Mouse (Mus musculus): Measurements from ENCODE around the gene Caly. TPM values are rescaled to one million over a fixed set of nuclear protein-coding genes. Genes with fewer than 3 reads are reported as not detected.

The Caly gene
- polyA plus RNA-seq (2015; fragmentation: Illumina TruSeq; extraction: RNeasy Lipid Tissue Mini Kit (QIAGEN cat#74804); ENCODE audit: insufficient read depth, low read depth, low replicate concordance): not detected

GRCm38 (mm10) chr7:140082242-140082678, at the start of gene Caly:
TSS of gene Caly (minus strand) at chr7:140082548.

DNA sequence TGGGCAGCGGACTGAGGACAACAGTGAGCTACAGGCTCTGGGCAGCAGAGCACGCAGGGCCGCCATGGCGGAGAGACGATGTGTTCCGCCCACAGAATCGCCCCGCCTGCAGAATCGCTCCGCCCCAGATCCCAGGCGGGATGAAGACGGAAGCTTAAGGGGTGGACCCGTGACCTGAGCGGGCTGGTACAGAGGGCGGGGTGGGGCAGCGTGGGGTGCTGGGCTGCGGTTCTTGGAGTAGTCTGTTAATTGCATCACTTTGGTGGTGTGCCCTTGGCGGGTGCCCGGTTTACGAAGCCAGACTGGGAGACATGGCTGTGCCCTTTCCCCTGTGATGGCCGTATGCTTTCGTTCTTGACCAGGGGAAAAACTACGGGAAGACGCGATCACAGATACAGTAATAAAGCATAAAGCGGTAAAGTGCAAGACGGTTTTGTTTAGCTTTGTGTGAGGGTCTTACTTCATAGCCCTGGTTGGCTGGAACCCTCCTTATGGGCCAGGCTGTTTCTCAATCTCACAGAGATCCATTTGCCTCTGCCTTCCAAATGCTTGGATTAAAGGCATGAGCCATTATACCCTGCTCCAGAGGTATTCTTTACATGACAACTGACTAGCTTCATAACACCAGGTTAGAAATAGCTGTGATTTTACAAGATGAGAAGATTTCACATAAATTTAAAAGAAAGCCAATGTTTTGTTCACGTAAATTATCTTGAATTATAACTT, 34.1 kb upstream of the Caly start, which contains the start of gene Echs1:
Gene Echs1 (minus strand): TSS at position 148 of the 726 bp plus-strand sequence.

GRCm38 (mm10) chr7:140115583-140116328, 33.4 kb upstream of the Caly start, which contains the start of gene Paox:
TSS of gene Paox (plus strand) at chr7:140115799.

DNA sequence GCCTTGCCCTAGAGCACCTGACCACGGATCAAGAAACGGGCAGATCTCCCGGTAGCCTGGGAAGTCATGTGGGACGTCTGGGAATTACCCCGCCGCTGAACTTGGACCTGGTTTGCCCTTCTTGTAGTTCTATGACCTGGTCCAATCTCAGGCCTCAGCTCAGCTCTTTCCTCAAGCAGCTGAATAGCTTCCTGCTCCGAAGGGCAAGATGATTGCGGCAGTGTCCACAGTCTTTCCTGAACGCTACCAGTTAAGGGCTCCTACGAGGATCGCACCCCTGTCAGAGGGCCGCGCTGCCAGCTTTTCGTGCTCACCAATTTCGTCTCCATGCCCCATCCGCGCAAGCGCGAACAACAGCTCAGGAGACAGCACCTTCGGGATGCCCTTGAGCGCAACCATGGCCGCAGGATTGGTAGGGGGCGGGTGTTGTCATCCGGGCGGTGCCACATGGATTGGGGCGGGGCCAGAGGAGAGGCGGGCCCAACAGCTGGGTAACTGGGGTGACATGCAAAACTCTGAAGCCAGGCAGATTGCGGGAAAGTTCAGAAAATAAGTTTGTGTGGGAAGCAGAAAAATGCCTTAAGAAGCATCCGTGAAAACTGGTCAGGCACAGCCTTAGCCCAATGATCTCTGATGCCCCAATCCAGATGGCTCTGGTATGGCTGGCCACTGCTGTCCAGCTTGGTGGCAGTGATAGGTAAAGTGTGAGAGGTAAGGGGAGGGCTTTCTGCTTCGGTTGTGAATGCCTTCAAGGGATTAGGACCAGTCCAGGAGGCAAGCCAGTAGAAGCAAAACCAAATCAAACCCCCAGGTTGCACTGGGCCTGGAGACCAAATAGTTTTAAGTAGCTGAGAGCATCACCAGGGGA, 19.9 kb upstream of the Caly start, which contains the start of gene Fuom:
Gene Fuom (minus strand): TSS at position 449 of the 868 bp plus-strand sequence.

DNA sequence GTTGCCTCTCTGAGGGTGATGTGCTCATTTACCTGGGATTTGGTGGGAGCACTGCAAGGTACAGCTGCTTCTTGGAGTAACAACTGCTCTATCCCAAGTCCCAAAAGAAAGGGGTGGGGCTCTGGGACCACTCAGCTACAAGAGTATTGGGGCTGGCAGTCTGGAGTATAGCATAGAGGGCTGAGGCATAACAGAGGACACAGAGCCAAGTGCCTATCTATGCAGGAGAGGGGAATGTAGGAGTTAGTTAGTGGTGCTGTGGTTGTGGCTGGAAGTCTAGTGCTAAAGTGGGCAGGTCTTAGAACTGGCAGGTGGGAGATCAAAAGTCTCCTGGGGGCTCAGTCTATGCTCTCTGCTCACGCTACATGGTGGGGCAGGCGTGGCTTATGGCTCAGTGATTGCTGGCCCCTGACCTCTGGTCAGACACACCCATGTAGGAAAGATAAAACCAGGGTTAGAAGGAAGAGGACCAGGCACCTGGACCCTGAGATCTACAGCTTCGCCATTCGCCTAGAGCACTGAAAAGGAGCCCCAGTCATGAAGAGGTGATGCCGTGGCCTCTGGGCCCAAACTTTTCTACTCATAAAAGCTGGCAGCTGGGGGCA, 10.7 kb upstream of the Caly start, which contains the start of gene Prap1:
Gene Prap1 (plus strand): TSS at position 472 of the 605 bp plus-strand sequence.

GRCm38 (mm10) chr7:140048361-140049114, 33.8 kb downstream of the Caly start, which contains the start of gene Msx3:
TSS of gene Msx3 (minus strand) at chr7:140049089.

GRCm38 (mm10) chr7:140036281-140037170, 45.8 kb downstream of the Caly start, which contains the start of the genes Zfp511 and Tubgcp2:
TSS of gene Zfp511 (plus strand) at chr7:140036391.
TSS of gene Tubgcp2 (minus strand) at chr7:140036669.

Other genes with a start within 250 kb of the Caly start
- gene Adgra1, start 248.4 kb downstream of the Caly start, polyA plus RNA-seq (2015; fragmentation: Illumina TruSeq; extraction: RNeasy Lipid Tissue Mini Kit (QIAGEN cat#74804); ENCODE audit: insufficient read depth, low read depth, low replicate concordance): not detected
- 0.31 TPM for gene Kndc1, start 187.9 kb downstream of the Caly start, polyA plus RNA-seq (2015; fragmentation: Illumina TruSeq; extraction: RNeasy Lipid Tissue Mini Kit (QIAGEN cat#74804); ENCODE audit: insufficient read depth, low read depth, low replicate concordance)
- not detected for gene Utf1, start 138.8 kb downstream of the Caly start, polyA plus RNA-seq (2015; fragmentation: Illumina TruSeq; extraction: RNeasy Lipid Tissue Mini Kit (QIAGEN cat#74804); ENCODE audit: insufficient read depth, low read depth, low replicate concordance)
- not detected for gene 6430531B16Rik, start 103.8 kb downstream of the Caly start, polyA plus RNA-seq (2015; fragmentation: Illumina TruSeq; extraction: RNeasy Lipid Tissue Mini Kit (QIAGEN cat#74804); ENCODE audit: insufficient read depth, low read depth, low replicate concordance)
- gene Adam8, start 90.0 kb downstream of the Caly start, polyA plus RNA-seq (2015; fragmentation: Illumina TruSeq; extraction: RNeasy Lipid Tissue Mini Kit (QIAGEN cat#74804); ENCODE audit: insufficient read depth, low read depth, low replicate concordance): 0.85 TPM
- 14.4 TPM for gene Zfp511, start 46.2 kb downstream of the Caly start, polyA plus RNA-seq (2015; fragmentation: Illumina TruSeq; extraction: RNeasy Lipid Tissue Mini Kit (QIAGEN cat#74804); ENCODE audit: insufficient read depth, low read depth, low replicate concordance)
- 4.0 TPM for gene Tubgcp2, start 45.9 kb downstream of the Caly start, polyA plus RNA-seq (2015; fragmentation: Illumina TruSeq; extraction: RNeasy Lipid Tissue Mini Kit (QIAGEN cat#74804); ENCODE audit: insufficient read depth, low read depth, low replicate concordance)
- not detected for gene Msx3, start 33.5 kb downstream of the Caly start, polyA plus RNA-seq (2015; fragmentation: Illumina TruSeq; extraction: RNeasy Lipid Tissue Mini Kit (QIAGEN cat#74804); ENCODE audit: insufficient read depth, low read depth, low replicate concordance)
- gene Prap1, start 10.8 kb upstream of the Caly start, polyA plus RNA-seq (2015; fragmentation: Illumina TruSeq; extraction: RNeasy Lipid Tissue Mini Kit (QIAGEN cat#74804); ENCODE audit: insufficient read depth, low read depth, low replicate concordance): not detected
- 41.4 TPM for gene Fuom, start 19.9 kb upstream of the Caly start, polyA plus RNA-seq (2015; fragmentation: Illumina TruSeq; extraction: RNeasy Lipid Tissue Mini Kit (QIAGEN cat#74804); ENCODE audit: insufficient read depth, low read depth, low replicate concordance)
- 3.7 TPM for gene Paox, start 33.3 kb upstream of the Caly start, polyA plus RNA-seq (2015; fragmentation: Illumina TruSeq; extraction: RNeasy Lipid Tissue Mini Kit (QIAGEN cat#74804); ENCODE audit: insufficient read depth, low read depth, low replicate concordance)
- gene Echs1, start 33.9 kb upstream of the Caly start, polyA plus RNA-seq (2015; fragmentation: Illumina TruSeq; extraction: RNeasy Lipid Tissue Mini Kit (QIAGEN cat#74804); ENCODE audit: insufficient read depth, low read depth, low replicate concordance): 20.1 TPM
- 4.7 TPM for gene Mtg1, start 55.0 kb upstream of the Caly start, polyA plus RNA-seq (2015; fragmentation: Illumina TruSeq; extraction: RNeasy Lipid Tissue Mini Kit (QIAGEN cat#74804); ENCODE audit: insufficient read depth, low read depth, low replicate concordance)
- gene Sprn, start 72.3 kb upstream of the Caly start, polyA plus RNA-seq (2015; fragmentation: Illumina TruSeq; extraction: RNeasy Lipid Tissue Mini Kit (QIAGEN cat#74804); ENCODE audit: insufficient read depth, low read depth, low replicate concordance): 0.39 TPM
- not detected for gene Olfr522, start 82.2 kb upstream of the Caly start, polyA plus RNA-seq (2015; fragmentation: Illumina TruSeq; extraction: RNeasy Lipid Tissue Mini Kit (QIAGEN cat#74804); ENCODE audit: insufficient read depth, low read depth, low replicate concordance)
- not detected for gene Olfr523, start 90.7 kb upstream of the Caly start, polyA plus RNA-seq (2015; fragmentation: Illumina TruSeq; extraction: RNeasy Lipid Tissue Mini Kit (QIAGEN cat#74804); ENCODE audit: insufficient read depth, low read depth, low replicate concordance)
- not detected for gene Olfr524, start 123.4 kb upstream of the Caly start, polyA plus RNA-seq (2015; fragmentation: Illumina TruSeq; extraction: RNeasy Lipid Tissue Mini Kit (QIAGEN cat#74804); ENCODE audit: insufficient read depth, low read depth, low replicate concordance)
- gene Cd163l1, start 135.7 kb upstream of the Caly start, polyA plus RNA-seq (2015; fragmentation: Illumina TruSeq; extraction: RNeasy Lipid Tissue Mini Kit (QIAGEN cat#74804); ENCODE audit: insufficient read depth, low read depth, low replicate concordance): not detected
- gene 5830411N06Rik, start 164.7 kb upstream of the Caly start, polyA plus RNA-seq (2015; fragmentation: Illumina TruSeq; extraction: RNeasy Lipid Tissue Mini Kit (QIAGEN cat#74804); ENCODE audit: insufficient read depth, low read depth, low replicate concordance): not detected
- gene Olfr525, start 238.3 kb upstream of the Caly start, polyA plus RNA-seq (2015; fragmentation: Illumina TruSeq; extraction: RNeasy Lipid Tissue Mini Kit (QIAGEN cat#74804); ENCODE audit: insufficient read depth, low read depth, low replicate concordance): not detected

All from pancreas, adult 10 weeks (tissue).